Mouse (Mus musculus) kidney, adult 18-20 months (tissue): ENCODE results near the gene Mthfd1l.

Experiments
- DNase-seq: peaks from one replicate; pipeline ENCODE4 v3.0.0; 2021

Gene Mthfd1l

DNA sequence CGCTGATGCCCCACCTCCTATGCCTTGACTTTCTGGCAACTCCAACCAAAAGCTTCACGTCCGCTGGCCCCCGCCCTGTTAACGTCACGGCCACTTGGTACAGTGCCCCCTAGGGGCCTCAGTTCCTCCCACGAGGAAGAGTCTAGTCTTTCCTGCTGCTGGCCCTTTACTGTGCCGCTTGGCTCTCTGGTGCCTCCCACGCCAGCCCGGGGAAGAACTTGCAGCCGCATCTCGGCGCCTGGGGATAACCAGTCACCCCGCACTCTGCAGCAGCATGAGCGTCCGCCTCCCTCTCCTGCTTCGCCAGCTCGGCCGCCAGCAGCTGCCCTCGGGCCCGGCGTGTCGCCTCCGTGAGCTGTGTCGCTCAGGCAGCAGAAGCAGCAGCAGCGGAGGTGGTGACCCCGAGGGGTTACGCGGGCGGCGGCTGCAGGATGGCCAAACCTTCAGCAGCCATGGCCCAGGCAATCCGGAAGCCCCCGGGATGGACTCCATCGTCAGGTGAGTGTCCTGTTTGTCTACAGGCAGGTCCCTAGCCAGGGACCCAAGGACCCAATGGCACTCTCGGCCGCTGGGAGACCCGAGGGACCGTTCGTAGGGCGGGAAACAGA, at the start of gene Mthfd1l:
Mthfd1l (plus strand) TSS at position 138 of the 608 bp plus-strand sequence.
- DNase-seq: peak; percentile 76

- DNase-seq: no peak
Observed at GRCm38 (mm10) chr10:3928008-3928545, 44.8 kb upstream of the Mthfd1l start.

- DNase-seq: no peak
Observed at GRCm38 (mm10) chr10:3931831-3932230, 41.1 kb upstream of the Mthfd1l start.

- no peak for DNase-seq
Observed at GRCm38 (mm10) chr10:3933311-3933940, 39.5 kb upstream of the Mthfd1l start.

GRCm38 (mm10) chr10:3936864-3937263, 36.1 kb upstream of the Mthfd1l start:
- no peak for DNase-seq

DNA sequence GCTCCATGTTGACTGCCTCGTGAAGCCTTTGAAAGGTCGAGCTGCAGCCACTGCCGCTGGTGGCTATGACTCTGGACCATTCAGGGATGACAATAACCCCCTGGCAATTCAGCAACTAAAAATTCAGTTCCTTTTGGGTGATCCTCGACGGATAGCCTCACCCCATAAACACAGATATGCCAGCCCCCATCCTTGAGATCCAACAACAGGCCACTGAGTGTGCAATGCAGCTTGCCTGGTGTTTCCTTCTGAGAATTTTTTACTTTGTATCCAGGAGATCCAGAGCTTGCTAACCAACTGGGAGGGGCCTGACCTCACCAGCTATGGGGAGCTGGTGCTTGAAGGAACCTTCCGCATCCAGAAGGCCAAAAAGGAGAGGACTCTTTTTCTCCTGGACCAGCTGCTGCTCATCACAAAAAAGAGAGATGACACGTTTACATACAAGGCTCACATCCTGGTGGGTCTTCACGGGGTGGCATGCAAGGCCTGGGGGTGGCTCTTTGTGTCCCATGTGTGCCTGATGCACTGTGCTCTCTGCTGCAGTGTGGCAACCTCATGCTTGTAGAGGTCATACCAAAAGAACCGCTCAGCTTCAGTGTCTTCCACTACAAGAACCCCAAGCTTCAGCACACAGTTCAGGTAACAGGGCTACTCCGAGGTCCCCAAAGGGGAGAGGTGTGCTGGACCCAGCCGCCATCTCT, 32.9 kb upstream of the Mthfd1l start:
- DNase-seq: no peak

GRCm38 (mm10) chr10:3940596-3940975, 32.3 kb upstream of the Mthfd1l start:
- DNase-seq: no peak

- peak; percentile 68 for DNase-seq
Observed at GRCm38 (mm10) chr10:3941054-3941757, 31.7 kb upstream of the Mthfd1l start.

GRCm38 (mm10) chr10:3942289-3942688, 30.6 kb upstream of the Mthfd1l start:
- no peak for DNase-seq

DNA sequence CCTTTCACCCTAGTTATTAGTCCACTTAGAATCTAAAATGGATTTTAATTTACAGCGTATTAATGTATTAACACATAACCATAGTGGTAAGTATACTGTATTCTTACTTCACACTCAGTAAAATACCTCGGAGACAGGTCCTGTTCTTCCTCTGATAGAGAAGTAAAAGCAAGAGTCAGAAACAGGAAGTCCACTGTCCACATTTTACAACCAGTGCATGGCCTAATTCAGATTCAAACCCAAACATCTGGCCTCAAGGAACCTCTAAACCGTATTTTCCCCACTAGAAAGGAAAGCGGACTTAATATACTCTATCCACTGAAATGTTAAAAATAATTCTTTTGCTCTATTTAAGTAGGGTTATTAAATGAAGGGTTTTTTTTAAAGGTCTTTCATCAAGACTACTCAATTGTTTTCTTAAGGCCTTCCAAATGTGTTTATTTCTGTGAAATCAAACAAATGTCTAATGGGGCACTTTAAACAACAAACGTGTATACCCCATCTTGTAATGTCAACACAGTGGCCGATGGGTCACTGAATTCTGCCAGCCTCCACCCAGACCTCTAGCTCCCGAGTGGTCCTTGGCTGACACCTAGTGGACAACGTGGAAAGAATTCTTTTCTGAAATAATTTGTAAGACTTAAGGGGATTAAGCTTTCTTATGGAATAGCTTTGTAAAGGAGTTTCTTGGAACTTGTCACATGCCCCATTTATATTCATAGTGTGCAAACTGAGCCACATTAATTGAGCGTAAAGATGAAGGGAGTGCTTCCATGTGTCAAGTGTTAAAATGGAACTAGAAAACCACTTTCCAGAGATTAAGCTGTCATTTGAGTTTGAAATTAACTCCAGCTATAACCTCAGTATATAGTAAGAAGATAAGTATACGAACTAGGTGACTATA, 29.2 kb upstream of the Mthfd1l start:
- peak; percentile 55 for DNase-seq

DNA sequence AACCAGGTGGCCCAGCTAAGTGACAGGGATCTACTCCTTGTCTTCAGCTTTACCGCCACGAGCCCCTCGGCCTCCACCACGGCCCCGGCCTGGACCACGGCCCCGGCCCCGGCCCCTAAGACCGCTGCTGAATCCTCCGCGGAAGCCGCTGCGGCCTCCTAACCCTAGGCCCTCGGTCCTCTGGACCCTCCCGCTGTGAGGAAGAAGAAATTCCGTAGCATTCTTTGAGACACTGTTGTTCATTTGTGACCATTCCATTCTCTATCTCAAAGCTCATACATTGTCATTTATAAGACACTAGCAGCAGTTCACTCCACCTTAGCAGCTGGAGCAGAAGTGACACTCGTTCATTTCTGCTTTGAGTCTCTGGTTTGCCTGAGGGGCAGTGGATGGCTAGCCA, 26.0 kb upstream of the Mthfd1l start:
- no peak for DNase-seq

DNA sequence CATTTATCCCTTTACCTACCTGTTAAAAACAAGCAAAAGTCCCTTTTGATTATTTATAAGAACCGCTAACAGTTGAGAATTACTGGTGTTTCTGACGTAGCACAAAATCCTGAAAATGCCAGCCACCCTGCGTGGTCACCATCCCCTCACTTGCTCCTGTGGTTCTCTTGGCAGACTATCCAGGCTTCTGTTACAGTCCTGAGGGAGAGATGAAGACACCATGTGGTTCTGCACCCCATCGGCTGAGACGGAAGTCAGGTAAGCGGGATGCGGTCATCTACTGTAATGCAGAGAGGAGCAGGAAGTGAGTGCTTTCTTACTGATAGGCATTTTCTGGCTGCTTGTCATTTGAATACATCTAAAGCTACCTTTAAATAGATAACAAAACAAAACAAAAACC, 25.6 kb upstream of the Mthfd1l start:
- no peak for DNase-seq

- no peak for DNase-seq
Observed at GRCm38 (mm10) chr10:3949306-3949705, 23.6 kb upstream of the Mthfd1l start.

GRCm38 (mm10) chr10:3956471-3956870, 16.4 kb upstream of the Mthfd1l start:
- DNase-seq: no peak

DNA sequence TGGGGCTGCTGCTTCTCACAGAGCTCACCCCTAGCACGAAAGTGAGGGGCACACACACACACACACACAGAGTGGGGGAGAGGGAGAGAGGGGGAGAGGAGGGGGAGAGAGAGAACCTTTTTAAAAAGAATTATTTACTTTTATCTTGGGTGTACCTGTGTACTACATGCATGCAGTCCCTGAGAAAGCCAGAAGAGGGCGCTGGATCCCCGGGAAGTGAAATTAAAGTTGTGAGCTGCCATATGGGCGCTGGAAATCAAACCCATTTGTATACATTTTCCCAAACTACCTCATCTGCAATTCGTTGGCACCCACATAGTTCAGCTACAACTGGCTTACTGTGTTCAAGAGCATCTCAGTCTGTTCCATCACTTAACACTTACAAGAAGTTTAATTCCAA, 14.3 kb upstream of the Mthfd1l start:
- DNase-seq: no peak

GRCm38 (mm10) chr10:3969026-3969425, 3.9 kb upstream of the Mthfd1l start:
- no peak for DNase-seq

GRCm38 (mm10) chr10:3972237-3972636, 681 bp upstream of the Mthfd1l start:
- no peak for DNase-seq

DNA sequence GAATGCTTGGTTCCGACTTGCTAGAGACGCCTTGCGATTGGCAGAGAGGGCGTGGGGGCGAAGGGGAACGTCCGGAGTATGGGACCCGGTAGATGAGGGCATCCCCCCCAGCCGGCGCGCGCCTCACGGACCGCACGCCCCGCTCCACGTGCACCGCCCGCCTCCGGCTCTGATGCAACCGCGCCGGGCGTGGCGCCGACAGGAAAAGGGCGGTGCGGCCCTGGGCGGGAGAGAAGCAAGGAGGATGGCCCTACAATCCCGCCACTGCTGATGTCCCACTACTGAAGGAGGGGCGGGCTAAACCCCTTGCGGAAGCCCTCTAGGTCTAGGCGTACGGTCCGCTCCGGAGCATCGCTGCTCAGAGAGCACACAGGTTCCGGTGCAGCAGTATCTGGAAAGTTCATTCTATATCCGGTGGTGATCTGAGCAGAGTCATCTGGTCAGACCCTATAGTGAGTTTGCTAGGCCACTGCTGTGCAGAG, 712 bp downstream of the Mthfd1l start:
- DNase-seq: peak; percentile 84

- no peak for DNase-seq
Observed at GRCm38 (mm10) chr10:3974380-3974779, 1.5 kb downstream of the Mthfd1l start.

- no peak for DNase-seq
Observed at GRCm38 (mm10) chr10:3975898-3976622, 3.1 kb downstream of the Mthfd1l start.

- no peak for DNase-seq
Observed at GRCm38 (mm10) chr10:3976623-3977010, 3.7 kb downstream of the Mthfd1l start.
